ENCODE assay signal across 8 mouse cellular contexts in genomic region chr8:84595648-84596047, GRCm38 (mm10).
DNase-seq lines count a peak whose midpoint lies in the region; ATAC-seq and TF ChIP-seq lines count a peak whose summit lies in the region.

No protein-coding gene starts in this region.

- WGBS in liver, embryonic 12.5 days (ENCODE audit: insufficient replicate concordance), result 11% methylated on average over 9 of the region's 9 CpGs
- WGBS in heart, postnatal 0 days, result 17% methylated on average over 9 of the region's 9 CpGs
- 16% methylated on average over 9 of the region's 9 CpGs for WGBS in limb, embryonic 11.5 days
- WGBS in olfactory bulb, adult 2 months, result 26% methylated on average over 9 of the region's 9 CpGs

- DNase-seq in liver (peak; percentile 66), MEL (ENCODE audit: low read depth, low spot score) (peak; percentile 73)
- peak; percentile 44 for DNase-seq in c-Kit-positive CD71-negative TER-119-negative erythroid progenitor cells, embryonic 14.5 days (ENCODE audit: low read depth)
- peak; percentile 39 for DNase-seq in heart, postnatal 0 days (ENCODE audit: low spot score)
- peak; percentile 66 for DNase-seq in limb, embryonic 11.5 days (ENCODE audit: low spot score)
- DNase-seq in frontal cortex, postnatal 10 days (ENCODE audit: low spot score in 2 of 2), result no peak

- TF ChIP-seq RAD21 in MEL (IDR thresholded peaks at IDR 0.05; ENCODE audit: low read depth, low read length), result peak; percentile 69

- no peak for ATAC-seq in liver, embryonic 12.5 days
- 0 out of 2 replicates have a peak, but pooled peaks have one; percentile 24 for ATAC-seq in heart, postnatal 0 days (ENCODE audit: insufficient read depth, low read depth)
- no peak for ATAC-seq in limb, embryonic 11.5 days (ENCODE audit: insufficient number of reproducible peaks, low FRiP score, low TSS enrichment, low read depth)

- peak; percentile 65 to 73 (median 73) for TF ChIP-seq CTCF in MEL (IDR thresholded peaks at IDR 0.05 in 2 of 3, conservative IDR thresholded peaks at IDR 0.05 in 1 of 3; ENCODE audit: control insufficient read depth in 1 of 3, insufficient read depth in 1 of 3, low read depth in 2 of 3, low read length in 3 of 3, poor library complexity in 1 of 3, severe bottlenecking in 1 of 3)
- TF ChIP-seq CTCF in heart, postnatal 0 days (IDR thresholded peaks at IDR 0.05; ENCODE audit: low read depth), result peak; percentile 66
- TF ChIP-seq CTCF in olfactory bulb, adult 2 months (IDR thresholded peaks at IDR 0.05; ENCODE audit: insufficient read depth, low read depth, low read length), result peak; percentile 10; the same call in 1 of the 2 replicates

- peaks cover 59% of the 10 kb centered on the region for H3K27me3 ChIP-seq in liver, embryonic 12.5 days (replicated peaks)
- 0 out of 4 replicates have a peak, but pooled peaks cover 0 to 1% of the 10 kb centered on the region in 2 experiments for H3K27me3 ChIP-seq in MEL (ENCODE audit: control insufficient read depth in 1 of 2, insufficient read depth in 2 of 2, low read length in 2 of 2)
- H3K27me3 ChIP-seq in heart, postnatal 0 days (ENCODE audit: control insufficient read depth, insufficient read depth, low read length), result no peaks in the 10 kb centered on the region
- H3K27me3 ChIP-seq in limb, embryonic 11.5 days (ENCODE audit: control insufficient read depth, insufficient read depth, low read length), result no peaks in the 10 kb centered on the region

- TF ChIP-seq POLR2A in MEL (IDR thresholded peaks at IDR 0.05; ENCODE audit: control insufficient read depth in 1 of 2, insufficient read depth in 1 of 2, low read depth in 1 of 2, low read length in 2 of 2, poor library complexity in 1 of 2), result no peak
- TF ChIP-seq POLR2A in olfactory bulb, adult 2 months (IDR thresholded peaks at IDR 0.05; ENCODE audit: insufficient read depth, low read depth, low read length), result no peak

- no peaks in the 10 kb centered on the region for H3K36me3 ChIP-seq in liver, embryonic 12.5 days
- H3K36me3 ChIP-seq in MEL (ENCODE audit: control insufficient read depth in 1 of 2, insufficient read depth in 2 of 2, low read length in 2 of 2), result no peaks in the 10 kb centered on the region
- no peaks in the 10 kb centered on the region for H3K36me3 ChIP-seq in heart, postnatal 0 days (replicated peaks; ENCODE audit: control insufficient read depth, insufficient read depth, low read length)
- H3K36me3 ChIP-seq in limb, embryonic 11.5 days (ENCODE audit: control insufficient read depth, insufficient read depth, low read length), result no peaks in the 10 kb centered on the region

- no peaks in the 10 kb centered on the region for H3K79me2 ChIP-seq in MEL (ENCODE audit: control insufficient read depth, insufficient read depth, low read length, poor library complexity)

- TF ChIP-seq EP300 in MEL (IDR thresholded peaks at IDR 0.05; ENCODE audit: low read depth in 1 of 2, low read length in 2 of 2), result no peak
- TF ChIP-seq EP300 in heart, postnatal 0 days (IDR thresholded peaks at IDR 0.05; ENCODE audit: low read depth), result no peak

- no peak overlapping the region; the same call in 1 of the 2 replicates for H3K9ac ChIP-seq in liver, embryonic 12.5 days
- H3K9ac ChIP-seq in MEL (ENCODE audit: control insufficient read depth, low read depth, low read length, poor library complexity, severe bottlenecking), result no peak overlapping the region
- no peak overlapping the region for H3K9ac ChIP-seq in heart, postnatal 0 days (replicated peaks; ENCODE audit: low read depth, low read length)
- H3K9ac ChIP-seq in limb, embryonic 11.5 days (ENCODE audit: low read length), result no peak overlapping the region

- H3K9me3 ChIP-seq in liver, embryonic 12.5 days (replicated peaks), result 0 out of 2 replicates have a peak, but pooled peaks cover 2% of the 10 kb centered on the region
- H3K9me3 ChIP-seq in MEL (replicated peaks; ENCODE audit: insufficient read depth, low read length), result no peaks in the 10 kb centered on the region
- H3K9me3 ChIP-seq in heart, postnatal 0 days (replicated peaks; ENCODE audit: control insufficient read depth, low read length), result no peaks in the 10 kb centered on the region
- H3K9me3 ChIP-seq in limb, embryonic 11.5 days (ENCODE audit: control insufficient read depth, low read length), result no peaks in the 10 kb centered on the region

- no peak overlapping the region for H3K27ac ChIP-seq in liver, embryonic 12.5 days
- no peak overlapping the region for H3K27ac ChIP-seq in MEL (ENCODE audit: control insufficient read depth, low read depth, low read length)
- no peak overlapping the region for H3K27ac ChIP-seq in heart, postnatal 0 days (ENCODE audit: low read depth)
- no peak overlapping the region for H3K27ac ChIP-seq in limb, embryonic 11.5 days (replicated peaks; ENCODE audit: low read depth, low read length)
- H3K27ac ChIP-seq in olfactory bulb, adult 2 months (ENCODE audit: insufficient read depth, low read depth, low read length), result no peak overlapping the region

- H3K4me1 ChIP-seq in liver, embryonic 12.5 days, result peaks cover 28% of the 10 kb centered on the region
- peaks cover 0 to 5% of the 10 kb centered on the region in 2 experiments; a peak in 1 of 4 replicates for H3K4me1 ChIP-seq in MEL (ENCODE audit: control insufficient read depth in 1 of 2, insufficient read depth in 2 of 2, low read length in 2 of 2)
- H3K4me1 ChIP-seq in heart, postnatal 0 days (ENCODE audit: control insufficient read depth, insufficient read depth), result peaks cover 5% of the 10 kb centered on the region; the same call in 1 of the 2 replicates
- H3K4me1 ChIP-seq in limb, embryonic 11.5 days (ENCODE audit: control insufficient read depth, insufficient read depth, low read length), result peaks cover 5% of the 10 kb centered on the region
- H3K4me1 ChIP-seq in olfactory bulb, adult 2 months (ENCODE audit: control insufficient read depth, insufficient read depth, low read length), result peaks cover 9% of the 10 kb centered on the region

- no peak overlapping the region for H3K4me3 ChIP-seq in liver, embryonic 12.5 days
- H3K4me3 ChIP-seq in MEL (ENCODE audit: control insufficient read depth in 1 of 2, insufficient read depth in 1 of 2, low read depth in 2 of 2, low read length in 2 of 2), result no peak overlapping the region
- no peak overlapping the region for H3K4me3 ChIP-seq in heart, postnatal 0 days (ENCODE audit: low read depth, low read length)
- H3K4me3 ChIP-seq in limb, embryonic 11.5 days (ENCODE audit: low read depth, low read length), result no peak overlapping the region
- no peak overlapping the region for H3K4me3 ChIP-seq in olfactory bulb, adult 2 months (ENCODE audit: insufficient read depth, low read depth, low read length)

- H3K4me2 ChIP-seq in liver, embryonic 12.5 days, result no peak overlapping the region
- H3K4me2 ChIP-seq in heart, postnatal 0 days (ENCODE audit: low read depth, low read length), result no peak overlapping the region
- no peak overlapping the region for H3K4me2 ChIP-seq in limb, embryonic 11.5 days (ENCODE audit: low read depth, severe bottlenecking)

TF ChIP-seq in MEL, 35 proteins besides CTCF, POLR2A, EP300 and RAD21:
- TF ChIP-seq POLR2AphosphoS2 (IDR thresholded peaks at IDR 0.05; ENCODE audit: low read length) (no peak), MYC (IDR thresholded peaks at IDR 0.05; ENCODE audit: low read depth, low read length) (no peak), NRF1 (IDR thresholded peaks at IDR 0.05; ENCODE audit: insufficient read depth, low read depth, low read length, poor library complexity, severe bottlenecking) (no peak), SMC3 (IDR thresholded peaks at IDR 0.05; ENCODE audit: low read depth, low read length) (peak; percentile 37; the same call in 1 of the 2 replicates), CHD2 (IDR thresholded peaks at IDR 0.05; ENCODE audit: low read length) (no peak), USF1 (IDR thresholded peaks at IDR 0.05; ENCODE audit: low read depth, low read length) (no peak), ZNF384 (IDR thresholded peaks at IDR 0.05; ENCODE audit: low read depth, low read length) (no peak), ELF1 (IDR thresholded peaks at IDR 0.05; ENCODE audit: low read depth, low read length) (no peak)

Comparison
In these comparisons a context has a peak if more than half of its experiments do, and no peak if none do; other contexts are left out.
1. DNase-seq: peak in liver (single experiment), MEL (single experiment), c-Kit-positive CD71-negative TER-119-negative erythroid progenitor cells, embryonic 14.5 days (single experiment), heart, postnatal 0 days (single experiment) and limb, embryonic 11.5 days (single experiment); none in frontal cortex, postnatal 10 days (0 of 2).
2. CTCF ChIP-seq: peak in every context shown above with its lines; median percentile 73 in MEL; 66 in heart, postnatal 0 days; 10 in olfactory bulb, adult 2 months.